Mouse (Mus musculus): ENCODE results near the gene Negr1. TPM values are rescaled to one million over a fixed set of nuclear protein-coding genes. Genes with fewer than 3 reads are reported as not detected.

Gene Negr1
- polyA plus RNA-seq, 1 experiment from 2014 or later: 0.26 TPM

- no peak for DNase-seq (ENCODE audit: low spot score)
Measured at GRCm38 (mm10) chr3:156901140-156901539, 339.5 kb downstream of the Negr1 start.

GRCm38 (mm10) chr3:156903925-156904576, 342.5 kb downstream of the Negr1 start:
- DNase-seq (ENCODE audit: low spot score): no peak

GRCm38 (mm10) chr3:156912816-156913215, 351.2 kb downstream of the Negr1 start:
- no peak for DNase-seq (ENCODE audit: low spot score)

GRCm38 (mm10) chr3:156921369-156921768, 359.8 kb downstream of the Negr1 start:
- DNase-seq (ENCODE audit: low spot score): no peak

GRCm38 (mm10) chr3:156923159-156923558, 361.6 kb downstream of the Negr1 start:
- no peak for DNase-seq (ENCODE audit: low spot score)

GRCm38 (mm10) chr3:156925102-156925501, 363.5 kb downstream of the Negr1 start:
- no peak for DNase-seq (ENCODE audit: low spot score)

GRCm38 (mm10) chr3:156928396-156929061, 366.9 kb downstream of the Negr1 start:
- no peak for DNase-seq (ENCODE audit: low spot score)

- no peak for DNase-seq (ENCODE audit: low spot score)
Measured at GRCm38 (mm10) chr3:156929062-156929397, 367.4 kb downstream of the Negr1 start.

GRCm38 (mm10) chr3:156929677-156930440, 368.3 kb downstream of the Negr1 start:
- no peak for DNase-seq (ENCODE audit: low spot score)

GRCm38 (mm10) chr3:156931011-156931410, 369.4 kb downstream of the Negr1 start:
- DNase-seq (ENCODE audit: low spot score): no peak

GRCm38 (mm10) chr3:156931540-156931939, 369.9 kb downstream of the Negr1 start:
- DNase-seq (ENCODE audit: low spot score): no peak

GRCm38 (mm10) chr3:156934778-156935290, 373.2 kb downstream of the Negr1 start:
- DNase-seq (ENCODE audit: low spot score): no peak

GRCm38 (mm10) chr3:156947404-156947803, 385.8 kb downstream of the Negr1 start:
- DNase-seq (ENCODE audit: low spot score): no peak

- DNase-seq (ENCODE audit: low spot score): no peak
Measured at GRCm38 (mm10) chr3:156952970-156953369, 391.4 kb downstream of the Negr1 start.

GRCm38 (mm10) chr3:156955094-156955493, 393.5 kb downstream of the Negr1 start:
- DNase-seq (ENCODE audit: low spot score): no peak

GRCm38 (mm10) chr3:156958640-156959039, 397.0 kb downstream of the Negr1 start:
- no peak for DNase-seq (ENCODE audit: low spot score)

- DNase-seq (ENCODE audit: low spot score): no peak
Measured at GRCm38 (mm10) chr3:156968764-156969163, 407.2 kb downstream of the Negr1 start.

GRCm38 (mm10) chr3:156971104-156971503, 409.5 kb downstream of the Negr1 start:
- DNase-seq (ENCODE audit: low spot score): no peak

GRCm38 (mm10) chr3:156976816-156977215, 415.2 kb downstream of the Negr1 start:
- DNase-seq (ENCODE audit: low spot score): no peak

- DNase-seq (ENCODE audit: low spot score): no peak
Measured at GRCm38 (mm10) chr3:156980042-156980716, 418.6 kb downstream of the Negr1 start.

GRCm38 (mm10) chr3:156982102-156982501, 420.5 kb downstream of the Negr1 start:
- DNase-seq (ENCODE audit: low spot score): no peak

GRCm38 (mm10) chr3:156987113-156987512, 425.5 kb downstream of the Negr1 start:
- DNase-seq (ENCODE audit: low spot score): no peak
